Mouse (Mus musculus) frontal cortex, postnatal 10 days (tissue): ENCODE results near the gene Map3k7.
"Not testable (repeated sequence)": the region's sequence is repeated elsewhere in the genome, so short reads cannot be mapped to it uniquely, and the experiment has no call there.

ENCODE experiments used
- DNase-seq, 2 experiments: peaks; one replicate each; pipeline ENCODE4 v3.0.0; 2022; ENCODE audit warnings: low spot score in 2 of 2, mixed read lengths in 1 of 2

Gene Map3k7

GRCm38 (mm10) chr4:31993386-31993785, 29.5 kb downstream of the Map3k7 start:
- DNase-seq, result no peak

GRCm38 (mm10) chr4:31993865-31994264, 30.0 kb downstream of the Map3k7 start:
- DNase-seq, result no peak

GRCm38 (mm10) chr4:32001498-32001897, 37.6 kb downstream of the Map3k7 start:
- DNase-seq, result no peak

GRCm38 (mm10) chr4:32004773-32005591, 41.1 kb downstream of the Map3k7 start:
- no peak for DNase-seq

GRCm38 (mm10) chr4:32007174-32007573, 43.3 kb downstream of the Map3k7 start:
- no peak for DNase-seq

- DNase-seq, result no peak
Observed at GRCm38 (mm10) chr4:32008095-32008494, 44.2 kb downstream of the Map3k7 start.

GRCm38 (mm10) chr4:32010808-32011207, 46.9 kb downstream of the Map3k7 start:
- no peak for DNase-seq

GRCm38 (mm10) chr4:32011218-32011973, 47.5 kb downstream of the Map3k7 start:
- DNase-seq, result no peak

- no peak for DNase-seq
Observed at GRCm38 (mm10) chr4:32021131-32021530, 57.2 kb downstream of the Map3k7 start.

- DNase-seq, result no peak
Observed at GRCm38 (mm10) chr4:32022321-32022720, 58.4 kb downstream of the Map3k7 start.

- not testable (repeated sequence) for DNase-seq
Observed at GRCm38 (mm10) chr4:32024170-32024569, 60.3 kb downstream of the Map3k7 start.

- no peak for DNase-seq
Observed at GRCm38 (mm10) chr4:32025105-32025504, 61.2 kb downstream of the Map3k7 start.

GRCm38 (mm10) chr4:32027094-32027493, 63.2 kb downstream of the Map3k7 start:
- DNase-seq, result no peak

- no peak for DNase-seq
Observed at GRCm38 (mm10) chr4:32037267-32037666, 73.4 kb downstream of the Map3k7 start.

GRCm38 (mm10) chr4:32041741-32042452, 78.0 kb downstream of the Map3k7 start:
- DNase-seq, result peak in 1 of 2 experiments; percentile 34

- no peak for DNase-seq
Observed at GRCm38 (mm10) chr4:32045234-32045633, 81.3 kb downstream of the Map3k7 start.

GRCm38 (mm10) chr4:32049824-32050223, 85.9 kb downstream of the Map3k7 start:
- DNase-seq, result no peak

GRCm38 (mm10) chr4:32053171-32053570, 89.3 kb downstream of the Map3k7 start:
- no peak for DNase-seq

- DNase-seq, result peak in 1 of 2 experiments; percentile 83
Observed at GRCm38 (mm10) chr4:32055151-32056052, 91.5 kb downstream of the Map3k7 start.

- DNase-seq, result no peak
Observed at GRCm38 (mm10) chr4:32056441-32056840, 92.5 kb downstream of the Map3k7 start.

GRCm38 (mm10) chr4:32057102-32057501, 93.2 kb downstream of the Map3k7 start:
- no peak for DNase-seq
